Mouse (Mus musculus) lung, adult 10 weeks (tissue): ENCODE results near the gene Psmb5. TPM values are rescaled to one million over a fixed set of nuclear protein-coding genes. Genes with fewer than 3 reads are reported as not detected.

Source experiments
- polyA plus RNA-seq: library from polyadenylated mRNA; stranded (reverse); fragments of 350-450 nt; fragmentation: Illumina TruSeq; extraction: RNeasy Lipid Tissue Mini Kit (QIAGEN cat#74804); gene quantifications from one replicate; pipeline ENCODE4 v1.2.3, GENCODE M21; 2014; ENCODE audit warnings: low read depth, low replicate concordance; ENCODE audit not compliant: insufficient read depth

The Psmb5 gene
- 185 TPM for polyA plus RNA-seq

GRCm38 (mm10) chr14:54617897-54618365 lies at the start of gene Psmb5:
Psmb5 (minus strand) TSS chr14:54618022.

GRCm38 (mm10) chr14:54641305-54641969 lies 23.6 kb upstream of the Psmb5 start, which contains the start of gene Cdh24:
Cdh24 (minus strand) TSS chr14:54641364.

GRCm38 (mm10) chr14:54640946-54641304 lies 23.1 kb upstream of the Psmb5 start, which contains the start of gene Gm17606:
Gm17606 (plus strand) TSS chr14:54640952.

GRCm38 (mm10) chr14:54621133-54621532 lies 3.3 kb upstream of the Psmb5 start, which contains the start of gene Psmb11:
Psmb11 (plus strand) TSS chr14:54621433.

GRCm38 (mm10) chr14:54605752-54606321 lies 12.0 kb downstream of the Psmb5 start, which contains the start of gene 4931414P19Rik:
4931414P19Rik (minus strand) TSS chr14:54605993.

GRCm38 (mm10) chr14:54577089-54577982 lies 40.5 kb downstream of the Psmb5 start, which contains the start of gene Ajuba:
Ajuba (minus strand) TSS chr14:54577558.

Other genes starting within 250 kb of the Psmb5 start
- 9.3 TPM for gene Slc7a7, start 200.2 kb downstream of the Psmb5 start, polyA plus RNA-seq
- 264 TPM for gene Mrpl52, start 191.1 kb downstream of the Psmb5 start, polyA plus RNA-seq
- gene Mmp14, start 186.4 kb downstream of the Psmb5 start, polyA plus RNA-seq: 32.6 TPM
- 45.8 TPM for gene Lrp10, start 153.9 kb downstream of the Psmb5 start, polyA plus RNA-seq
- 1.6 TPM for gene Rem2, start 141.9 kb downstream of the Psmb5 start, polyA plus RNA-seq
- gene Prmt5, start 100.5 kb downstream of the Psmb5 start, polyA plus RNA-seq: 15.0 TPM
- gene Haus4, start 63.4 kb downstream of the Psmb5 start, polyA plus RNA-seq: 7.2 TPM
- gene Ajuba, start 40.5 kb downstream of the Psmb5 start, polyA plus RNA-seq: 19.3 TPM
- gene 4931414P19Rik, start 12.0 kb downstream of the Psmb5 start, polyA plus RNA-seq: 2.7 TPM
- not detected for gene Psmb11, start 3.4 kb upstream of the Psmb5 start, polyA plus RNA-seq
- gene Gm17606, start 22.9 kb upstream of the Psmb5 start, polyA plus RNA-seq: not detected
- gene Cdh24, start 23.3 kb upstream of the Psmb5 start, polyA plus RNA-seq: 0.46 TPM
- gene 1700123O20Rik, start 68.2 kb upstream of the Psmb5 start, polyA plus RNA-seq: 34.3 TPM
- gene Acin1, start 68.9 kb upstream of the Psmb5 start, polyA plus RNA-seq: 54.6 TPM
- gene Gm29776, start 80.8 kb upstream of the Psmb5 start, polyA plus RNA-seq: 0.12 TPM
- gene Cebpe, start 94.2 kb upstream of the Psmb5 start, polyA plus RNA-seq: 0.77 TPM
- gene Slc7a8, start 163.9 kb upstream of the Psmb5 start, polyA plus RNA-seq: 1.4 TPM
- not detected for gene Rnf212b, start 196.1 kb upstream of the Psmb5 start, polyA plus RNA-seq